Mouse (Mus musculus): ENCODE results near the gene Col7a1.
A peak's percentile ranks its signal among the peaks of the same experiment; 100 is the strongest.

Col7a1 gene

GRCm38 (mm10) chr9:108983209-108983608 is 29.8 kb downstream of the Col7a1 start:
- no peak for DNase-seq (ENCODE audit: low read depth, low spot score)

- no peak for DNase-seq (ENCODE audit: low read depth, low spot score)
Observed at GRCm38 (mm10) chr9:108985710-108986109, 32.3 kb downstream of the Col7a1 start, which contains the start of gene Ucn2. Ucn2 (plus strand) TSS chr9:108986010.

GRCm38 (mm10) chr9:108987704-108988350 is 34.4 kb downstream of the Col7a1 start:
- DNase-seq (ENCODE audit: low read depth, low spot score) = no peak

- no peak for DNase-seq (ENCODE audit: low read depth, low spot score)
Observed at GRCm38 (mm10) chr9:108989802-108990461, 36.5 kb downstream of the Col7a1 start.

GRCm38 (mm10) chr9:108990462-108990820 is 37.1 kb downstream of the Col7a1 start:
- DNase-seq (ENCODE audit: low read depth, low spot score) = no peak

- peak; percentile 98 for DNase-seq (ENCODE audit: low read depth, low spot score)
Observed at GRCm38 (mm10) chr9:108991428-108992084, 38.2 kb downstream of the Col7a1 start, which contains the start of gene Pfkfb4. Pfkfb4 (plus strand) TSS chr9:108991778.

GRCm38 (mm10) chr9:108992085-108992469 is 38.7 kb downstream of the Col7a1 start:
- no peak for DNase-seq (ENCODE audit: low read depth, low spot score)

- DNase-seq (ENCODE audit: low read depth, low spot score) = no peak
Observed at GRCm38 (mm10) chr9:108992620-108993361, 39.4 kb downstream of the Col7a1 start.

GRCm38 (mm10) chr9:108996411-108996810 is 43.0 kb downstream of the Col7a1 start:
- DNase-seq (ENCODE audit: low read depth, low spot score) = no peak

- DNase-seq (ENCODE audit: low read depth, low spot score) = no peak
Observed at GRCm38 (mm10) chr9:108998287-108999166, 45.1 kb downstream of the Col7a1 start.

- no peak for DNase-seq (ENCODE audit: low read depth, low spot score)
Observed at GRCm38 (mm10) chr9:108999167-108999526, 45.8 kb downstream of the Col7a1 start.

GRCm38 (mm10) chr9:109000726-109001125 is 47.3 kb downstream of the Col7a1 start:
- DNase-seq (ENCODE audit: low read depth, low spot score) = peak; percentile 90

- peak; percentile 84 for DNase-seq (ENCODE audit: low read depth, low spot score)
Observed at GRCm38 (mm10) chr9:109003201-109003600, 49.8 kb downstream of the Col7a1 start.

- DNase-seq (ENCODE audit: low read depth, low spot score) = no peak
Observed at GRCm38 (mm10) chr9:109007025-109007780, 53.8 kb downstream of the Col7a1 start.

GRCm38 (mm10) chr9:109008081-109008480 is 54.7 kb downstream of the Col7a1 start:
- no peak for DNase-seq (ENCODE audit: low read depth, low spot score)

- DNase-seq (ENCODE audit: low read depth, low spot score) = no peak
Observed at GRCm38 (mm10) chr9:109008994-109009635, 55.7 kb downstream of the Col7a1 start.

GRCm38 (mm10) chr9:109009636-109010315 is 56.4 kb downstream of the Col7a1 start:
- DNase-seq (ENCODE audit: low read depth, low spot score) = no peak

GRCm38 (mm10) chr9:109010316-109010690 is 56.9 kb downstream of the Col7a1 start:
- DNase-seq (ENCODE audit: low read depth, low spot score) = no peak

- no peak for DNase-seq (ENCODE audit: low read depth, low spot score)
Observed at GRCm38 (mm10) chr9:109015397-109015796, 62.0 kb downstream of the Col7a1 start.
